Mouse (Mus musculus) erythroblast, embryonic 14.5 days (primary cell): Measurements from ENCODE around the gene Tax1bp1.

Experiments
- GATA1 ChIP-seq: IDR thresholded peaks from 2 replicates; pipeline ENCODE4 v1.6.1; 2012; ENCODE audit warnings: low read length, inconsistent platforms, mixed read lengths
- TAL1 ChIP-seq: IDR thresholded peaks from 3 replicates; pipeline ENCODE4 v1.6.1; 2012; ENCODE audit warnings: low read length, inconsistent platforms, mixed read lengths

GRCm38 (mm10) chr6:52775956-52776355 lies 62.4 kb downstream of the Tax1bp1 start:
- no peak for TF ChIP-seq GATA1
- TF ChIP-seq TAL1, result no peak
